Mouse (Mus musculus) thymus, adult 2 months (tissue): ENCODE results near the gene Ccnc. TPM values are rescaled to one million over a fixed set of nuclear protein-coding genes. Genes with fewer than 3 reads are reported as not detected.

Experiments used
- DNase-seq: peaks from one replicate; pipeline ENCODE4 v3.0.0; 2021
- H3K27ac ChIP-seq: fragments of 200-500 bp; 2 replicates; pipeline ENCODE4 v1.5.1; 2012; ENCODE audit warnings: low read length, control low read depth; ENCODE audit not compliant: control insufficient read depth, insufficient read depth
- H3K27me3 ChIP-seq: fragments of 200-500 bp; 2 replicates; pipeline ENCODE4 v1.6.1; 2012; ENCODE audit warnings: mild to moderate bottlenecking, low read length, moderate library complexity, mixed read lengths; ENCODE audit not compliant: control insufficient read depth, insufficient read depth
- H3K36me3 ChIP-seq: fragments of 200-500 bp; 2 replicates; pipeline ENCODE4 v1.6.1; 2012; ENCODE audit warnings: mild to moderate bottlenecking, low read length, moderate library complexity; ENCODE audit not compliant: control insufficient read depth, insufficient read depth
- H3K4me1 ChIP-seq: fragments of 200-500 bp; replicated peaks from 2 replicates; pipeline ENCODE4 v1.6.1; 2012; ENCODE audit warnings: low read length; ENCODE audit not compliant: control insufficient read depth, insufficient read depth
- H3K4me3 ChIP-seq: fragments of 200-500 bp; 2 replicates; pipeline ENCODE4 v1.5.1; 2012; ENCODE audit warnings: mild to moderate bottlenecking, low read length, control low read depth, moderate library complexity; ENCODE audit not compliant: control insufficient read depth, insufficient read depth
- CTCF ChIP-seq: fragments of 200-500 bp; IDR thresholded peaks from 2 replicates; pipeline ENCODE4 v1.5.1; 2012; ENCODE audit warnings: mild to moderate bottlenecking, control low read depth, low read length, moderate library complexity, borderline replicate concordance; ENCODE audit not compliant: control insufficient read depth, poor library complexity, insufficient read depth; ENCODE audit errors: extremely low read depth
- POLR2A ChIP-seq: fragments of 200-500 bp; IDR thresholded peaks from 2 replicates; pipeline ENCODE4 v1.6.1; 2012; ENCODE audit warnings: mild to moderate bottlenecking, low read length, control low read depth, moderate library complexity; ENCODE audit not compliant: control insufficient read depth, poor library complexity, insufficient read depth; ENCODE audit errors: extremely low read depth
- WGBS: fragments of 180-500 bp; shearing (Covaris S2); methylation state at CpG from one replicate; pipeline ENCODE4 v1.1.7; 2018; 5-methylcytosine and 5-hydroxymethylcytosine counted together
- polyA plus RNA-seq: library from polyadenylated mRNA; depleted of rRNA; stranded (reverse); fragments of >200 nt; gene quantifications from 2 replicates; pipeline ENCODE4 v1.2.3, GENCODE M21; 2012

Gene Ccnc
- polyA plus RNA-seq, 1 experiment: 5.0 TPM

DNA sequence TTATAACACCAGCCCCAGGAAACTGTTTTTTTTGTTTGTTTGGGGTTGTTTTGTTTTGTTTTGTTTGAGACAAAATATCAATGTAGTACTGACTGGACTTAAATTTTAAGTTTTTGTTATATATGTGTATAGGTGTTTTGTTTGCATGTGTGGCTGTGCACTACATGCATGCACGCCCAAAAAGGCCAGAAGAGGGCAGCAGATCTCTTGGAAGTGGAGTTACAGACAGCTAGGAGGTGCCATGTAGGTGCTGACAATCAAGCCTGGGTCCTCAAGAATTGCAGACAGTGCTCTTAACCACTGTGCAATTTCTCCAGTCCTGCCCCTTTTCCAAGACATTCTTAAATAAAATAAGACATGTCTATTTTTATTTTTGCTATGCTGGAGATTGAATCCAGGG, 31.4 kb downstream of the Ccnc start:
- DNase-seq: no peak
- H3K27me3 ChIP-seq: no peaks in the 10 kb centered on the region

DNA sequence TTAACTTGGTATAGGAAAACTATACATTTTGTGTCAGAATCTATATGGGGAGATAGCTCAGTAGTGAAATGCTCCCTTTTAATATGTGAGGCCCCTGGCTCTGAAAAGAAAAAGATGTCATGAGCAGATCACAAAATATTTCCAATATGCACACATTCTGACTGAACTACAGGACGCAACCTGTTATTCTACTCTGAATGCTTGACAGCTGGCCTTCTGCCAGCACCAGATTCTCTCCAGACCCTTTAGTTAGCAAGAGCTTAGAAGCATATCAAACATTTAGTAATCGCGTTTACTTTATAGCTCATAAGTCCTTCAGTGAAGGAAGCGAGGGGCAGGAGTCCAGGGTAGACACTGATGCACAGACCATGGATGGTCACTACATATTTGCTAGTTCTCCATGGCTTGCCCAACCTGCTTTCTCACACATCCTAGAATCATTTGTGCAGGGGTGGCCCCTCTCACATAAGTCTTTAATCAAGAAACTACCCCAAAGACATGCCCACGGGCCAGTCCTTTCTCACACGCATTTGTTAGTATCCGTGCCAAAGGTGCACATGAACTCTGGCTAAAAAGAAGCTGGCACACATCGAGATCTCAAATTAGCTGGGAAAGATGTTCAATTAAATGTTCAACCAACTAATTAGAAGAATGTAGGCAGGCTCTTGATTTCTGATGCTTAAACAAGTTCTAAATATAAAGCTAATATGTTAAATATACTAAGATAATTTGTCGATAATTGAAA, 34.1 kb downstream of the Ccnc start:
- no peaks in the 10 kb centered on the region for H3K36me3 ChIP-seq
- H3K27me3 ChIP-seq: no peaks in the 10 kb centered on the region
- TF ChIP-seq CTCF (no peak), POLR2A (no peak)
- 96% methylated on average over 9 of the region's 9 CpGs for WGBS
- H3K4me3 ChIP-seq: no peak overlapping the region
- 0 out of 2 replicates have a peak, but pooled peaks cover under 1% of the 10 kb centered on the region for H3K4me1 ChIP-seq
- no peak for DNase-seq
- H3K27ac ChIP-seq: no peak overlapping the region

More for the DNA sequence above, 31.4 kb downstream of the Ccnc start:
- H3K27ac ChIP-seq: no peak overlapping the region
- 77% methylated on average over 1 of the region's 1 CpGs for WGBS
- H3K36me3 ChIP-seq: no peaks in the 10 kb centered on the region
- H3K4me1 ChIP-seq: no peaks in the 10 kb centered on the region
- no peak for TF ChIP-seq POLR2A
- no peak for TF ChIP-seq CTCF
- no peak overlapping the region for H3K4me3 ChIP-seq

DNA sequence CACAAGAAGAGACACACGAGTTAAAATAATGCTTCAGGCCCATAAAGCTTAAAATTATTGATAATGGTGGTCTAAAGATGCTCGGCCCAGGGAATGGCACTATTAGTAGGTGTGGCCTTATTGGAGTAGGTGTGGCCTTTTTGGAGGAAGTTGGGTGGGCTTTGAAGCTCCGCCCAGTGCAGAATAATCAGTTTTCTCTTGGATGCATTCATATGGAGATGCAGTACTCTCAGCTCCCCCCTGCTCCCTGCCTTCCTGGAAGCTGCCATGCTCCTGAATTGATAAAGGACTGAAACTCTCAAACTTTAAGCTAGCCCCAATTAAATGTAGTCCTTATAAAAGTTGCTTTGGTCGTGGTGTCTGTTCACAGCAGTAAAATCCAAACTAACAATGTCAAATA, 36.3 kb downstream of the Ccnc start:
- Histone ChIP-seq H3K27ac (no peak overlapping the region), H3K36me3 (no peaks in the 10 kb centered on the region), H3K4me1 (0 out of 2 replicates have a peak, but pooled peaks cover 4% of the 10 kb centered on the region), H3K27me3 (no peaks in the 10 kb centered on the region), H3K4me3 (no peak overlapping the region)
- TF ChIP-seq POLR2A (no peak), CTCF (no peak)
- no peak for DNase-seq
- WGBS: 89% methylated on average over 4 of the region's 4 CpGs

DNA sequence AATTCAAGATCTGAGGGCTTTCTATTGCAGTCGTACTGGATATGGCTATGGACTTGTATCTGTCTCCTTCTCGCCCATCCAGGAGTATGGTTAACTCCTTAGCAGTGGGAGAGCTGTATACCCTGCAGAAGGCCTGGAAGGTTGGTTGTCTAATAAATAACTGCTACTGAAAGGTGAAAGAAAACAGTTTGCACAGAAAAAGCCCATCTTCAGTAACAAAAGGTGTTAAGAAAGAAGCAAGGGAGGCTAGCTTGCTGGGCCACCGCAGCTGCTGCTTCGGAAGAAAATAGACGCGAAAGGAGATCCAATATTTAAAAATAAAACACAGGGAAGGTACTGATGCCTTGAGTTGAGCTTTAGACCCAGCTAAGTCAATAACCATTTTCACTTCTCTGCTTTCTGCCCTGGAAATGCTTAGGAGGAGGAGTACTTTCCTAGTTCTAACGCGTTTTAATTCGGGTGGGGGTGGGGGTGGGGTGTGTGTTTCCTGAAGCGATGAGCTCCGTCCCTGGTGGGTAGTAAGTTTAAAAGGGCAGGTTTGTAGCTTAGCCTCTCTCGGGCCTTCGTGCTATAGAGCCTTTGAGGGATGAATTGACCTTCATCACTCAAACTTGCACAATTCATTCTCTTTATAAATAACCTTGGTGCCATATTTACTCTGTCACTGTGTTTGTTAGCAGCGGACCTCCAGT, 38.8 kb downstream of the Ccnc start:
- 31% methylated on average over 14 of the region's 14 CpGs for WGBS
- Histone ChIP-seq H3K27ac (no peak overlapping the region), H3K27me3 (no peaks in the 10 kb centered on the region), H3K4me1 (0 out of 2 replicates have a peak, but pooled peaks cover 4% of the 10 kb centered on the region), H3K4me3 (peak overlapping the region; percentile 84; the same call in 1 of the 2 replicates), H3K36me3 (no peaks in the 10 kb centered on the region)
- no peak for DNase-seq
- TF ChIP-seq CTCF: no peak
- TF ChIP-seq POLR2A: no peak

DNA sequence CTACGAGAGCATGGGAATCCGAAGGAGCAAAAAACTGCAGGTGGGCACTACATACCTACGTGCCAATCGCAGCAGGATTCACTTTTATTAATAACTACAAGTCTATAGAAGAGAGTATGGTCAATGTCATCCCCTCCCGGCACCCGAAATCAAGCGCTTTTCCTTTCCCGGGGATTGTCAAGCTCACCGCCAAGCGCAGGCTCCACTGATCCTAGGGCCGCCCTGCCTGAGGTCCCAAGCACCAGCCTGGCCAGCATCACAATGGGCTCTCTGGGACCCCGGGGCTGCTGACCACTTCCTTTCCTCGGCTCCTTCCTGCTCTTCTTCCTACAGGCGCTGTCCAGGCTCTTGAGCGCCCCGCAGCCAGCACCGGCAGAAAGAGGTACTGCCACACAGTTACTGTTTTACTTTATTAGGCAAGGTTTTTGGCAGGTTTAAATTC, 39.4 kb downstream of the Ccnc start, which contains the start of the genes Usp45 and Tstd3:
TSS of gene Usp45 (plus strand) at position 294 of the 442 bp plus-strand sequence.
TSS of gene Tstd3 (minus strand) at position 350 of the 442 bp plus-strand sequence.
- peak within 1 kb of the TSS; percentile 84 for H3K4me3 ChIP-seq
- DNase-seq: peak; percentile 74
- no peaks in the 10 kb centered on the region for H3K36me3 ChIP-seq
- H3K27me3 ChIP-seq: no peaks in the 10 kb centered on the region
- TF ChIP-seq POLR2A: no peak
- TF ChIP-seq CTCF: peak; percentile 85
- no peak within 1 kb of the TSS for H3K27ac ChIP-seq
- 3% methylated on average over 17 of the region's 17 CpGs for WGBS
- H3K4me1 ChIP-seq: 0 out of 2 replicates have a peak, but pooled peaks cover 4% of the 10 kb centered on the region

DNA sequence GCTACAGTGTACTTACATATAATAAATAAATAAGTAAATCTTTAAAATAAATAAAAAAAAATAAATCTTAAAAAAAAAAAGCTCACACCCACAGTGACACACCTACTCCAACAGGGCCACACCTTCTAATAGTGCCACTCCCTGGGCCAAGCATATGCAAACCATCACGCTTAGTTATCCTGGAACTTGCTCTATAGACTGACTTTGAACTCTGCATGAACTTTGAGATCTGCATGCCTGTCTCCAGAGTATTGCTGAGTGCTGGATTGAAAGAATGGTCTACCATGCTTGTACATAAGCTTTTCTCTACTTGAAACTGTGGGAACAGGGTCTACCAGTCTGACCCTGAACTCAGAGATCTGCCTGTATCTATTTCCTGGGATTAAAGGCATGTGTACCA, 43.6 kb downstream of the Ccnc start:
- H3K27me3 ChIP-seq: no peaks in the 10 kb centered on the region
- WGBS: 100% methylated on average over 1 of the region's 1 CpGs
- no peak overlapping the region for H3K27ac ChIP-seq
- no peak overlapping the region for H3K4me3 ChIP-seq
- no peaks in the 10 kb centered on the region for H3K36me3 ChIP-seq
- peaks cover 6% of the 10 kb centered on the region; the same call in 1 of the 2 replicates for H3K4me1 ChIP-seq
- no peak for DNase-seq
- TF ChIP-seq POLR2A: no peak
- no peak for TF ChIP-seq CTCF

DNA sequence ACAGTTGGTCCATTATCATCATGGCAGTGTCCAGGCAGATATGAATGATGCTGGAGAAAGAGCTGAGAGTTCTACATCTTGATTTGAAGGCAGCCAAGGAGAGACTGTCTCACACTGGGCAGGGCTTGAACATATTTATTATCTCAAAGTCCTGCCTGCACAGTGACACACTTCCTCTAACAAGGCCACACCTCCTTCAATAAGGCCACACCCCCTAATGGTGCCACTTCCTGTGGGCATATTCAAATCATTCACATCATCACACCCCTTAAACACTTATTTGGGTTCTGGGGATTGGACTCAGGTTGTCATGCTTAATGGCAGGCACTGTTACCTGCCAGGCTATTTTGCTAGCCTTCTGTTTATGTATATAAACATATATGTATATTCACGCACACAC, 44.8 kb downstream of the Ccnc start:
- no peak for DNase-seq
- H3K4me1 ChIP-seq: peaks cover 2% of the 10 kb centered on the region; the same call in 1 of the 2 replicates
- H3K36me3 ChIP-seq: no peaks in the 10 kb centered on the region
- H3K27ac ChIP-seq: no peak overlapping the region
- no peaks in the 10 kb centered on the region for H3K27me3 ChIP-seq
- no peak for TF ChIP-seq POLR2A
- no peak for TF ChIP-seq CTCF
- WGBS: 100% methylated on average over 1 of the region's 1 CpGs
- H3K4me3 ChIP-seq: no peak overlapping the region
